Mouse (Mus musculus): ENCODE results near the gene 9130008F23Rik. TPM values are rescaled to one million over a fixed set of nuclear protein-coding genes. Genes with fewer than 3 reads are reported as not detected.

9130008F23Rik gene
- polyA plus RNA-seq, 1 experiment from 2014 or later, result 7.6 TPM

GRCm38 (mm10) chr17:40882172-40882571 lies 1.8 kb upstream of the 9130008F23Rik start:
- in situ Hi-C loops (cut with MboI; ENCODE audit: low pct_unique_long_range_greater_than_20kb), result no loop called here
- no peak for TF ChIP-seq CTCF (IDR thresholded peaks at IDR 0.05)
- POLR2A ChIA-PET, result no interaction called here
- DNase-seq (ENCODE audit: low read depth, low spot score), result no peak
- ATAC-seq, result no peak
- CTCF ChIA-PET, result interaction anchor here (1.6 kb wide), 1 partner anchor 9 kb away, joined by 5 read pairs; no protein-coding TSS in a partner anchor
- H3K27me3 ChIP-seq, result no peaks in the 10 kb centered on the region

- no peak for TF ChIP-seq CTCF (IDR thresholded peaks at IDR 0.05)
- ChIA-PET POLR2A (interaction anchor here (0.6 kb wide), 1 partner anchor 10 kb away, joined by 3 read pairs; no protein-coding TSS in a partner anchor), CTCF (interaction anchor here (1.2 to 1.4 kb wide), 2 partner anchors 40 to 41 kb away, joined by 3 to 5 read pairs; no protein-coding TSS in a partner anchor)
- no peak for ATAC-seq
- no peaks in the 10 kb centered on the region for H3K27me3 ChIP-seq
- DNase-seq (ENCODE audit: low read depth, low spot score), result no peak
- in situ Hi-C loops (cut with MboI; ENCODE audit: low pct_unique_long_range_greater_than_20kb), result no loop called here
Observed at GRCm38 (mm10) chr17:40879528-40879923, 833 bp downstream of the 9130008F23Rik start.

- no peak for TF ChIP-seq CTCF (IDR thresholded peaks at IDR 0.05)
- POLR2A ChIA-PET, result interaction anchor here (0.6 kb wide), 1 partner anchor 30 kb away, joined by 3 read pairs; no protein-coding TSS in a partner anchor
- ATAC-seq (peak; percentile 23), DNase-seq (ENCODE audit: low read depth, low spot score) (no peak)
- no peaks in the 10 kb centered on the region for H3K27me3 ChIP-seq
- CTCF ChIA-PET, result interaction anchor here (0.8 to 1.8 kb wide), 5 partner anchors 10 to 74 kb away, joined by 3 to 5 read pairs (median 4); no protein-coding TSS in a partner anchor
- in situ Hi-C loops (cut with MboI; ENCODE audit: low pct_unique_long_range_greater_than_20kb), result no loop called here
Observed at GRCm38 (mm10) chr17:40877741-40878140, 2.6 kb downstream of the 9130008F23Rik start.

GRCm38 (mm10) chr17:40875568-40875967 lies 4.8 kb downstream of the 9130008F23Rik start:
- TF ChIP-seq CTCF (IDR thresholded peaks at IDR 0.05), result no peak
- ChIA-PET CTCF (no interaction called here), POLR2A (no interaction called here)
- no peaks in the 10 kb centered on the region for H3K27me3 ChIP-seq
- ATAC-seq (no peak), DNase-seq (ENCODE audit: low read depth, low spot score) (no peak)
- in situ Hi-C loops (cut with MboI; ENCODE audit: low pct_unique_long_range_greater_than_20kb), result no loop called here

- no peak for TF ChIP-seq CTCF (IDR thresholded peaks at IDR 0.05)
- no peak for ATAC-seq
- in situ Hi-C loops (cut with MboI; ENCODE audit: low pct_unique_long_range_greater_than_20kb), result no loop called here
- ChIA-PET POLR2A (no interaction called here), CTCF (no interaction called here)
- no peak for DNase-seq (ENCODE audit: low read depth, low spot score)
- H3K27me3 ChIP-seq, result no peaks in the 10 kb centered on the region
Observed at GRCm38 (mm10) chr17:40874701-40875100, 5.7 kb downstream of the 9130008F23Rik start.

- no peak for TF ChIP-seq CTCF (IDR thresholded peaks at IDR 0.05)
- in situ Hi-C loops (cut with MboI; ENCODE audit: low pct_unique_long_range_greater_than_20kb), result no loop called here
- DNase-seq (ENCODE audit: low read depth, low spot score) (no peak), ATAC-seq (no peak)
- ChIA-PET CTCF (no interaction called here), POLR2A (no interaction called here)
- no peaks in the 10 kb centered on the region for H3K27me3 ChIP-seq
Observed at GRCm38 (mm10) chr17:40873582-40874011, 6.8 kb downstream of the 9130008F23Rik start.

- H3K27me3 ChIP-seq, result no peaks in the 10 kb centered on the region
- in situ Hi-C loops (cut with MboI; ENCODE audit: low pct_unique_long_range_greater_than_20kb), result no loop called here
- no peak for TF ChIP-seq CTCF (IDR thresholded peaks at IDR 0.05)
- ChIA-PET CTCF (interaction anchor here (1.0 kb wide), 1 partner anchor 17 kb away, joined by 3 read pairs; no protein-coding TSS in a partner anchor), POLR2A (no interaction called here)
- DNase-seq (ENCODE audit: low read depth, low spot score) (no peak), ATAC-seq (no peak)
Observed at GRCm38 (mm10) chr17:40872626-40873025, 7.7 kb downstream of the 9130008F23Rik start.

- in situ Hi-C loops (cut with MboI; ENCODE audit: low pct_unique_long_range_greater_than_20kb), result no loop called here
- no peaks in the 10 kb centered on the region for H3K27me3 ChIP-seq
- POLR2A ChIA-PET, result no interaction called here
- CTCF ChIA-PET, result interaction anchor here (1.1 to 1.4 kb wide), 2 partner anchors 9 to 45 kb away, joined by 3 read pairs; no protein-coding TSS in a partner anchor
- no peak for ATAC-seq
- no peak for TF ChIP-seq CTCF (IDR thresholded peaks at IDR 0.05)
- no peak for DNase-seq (ENCODE audit: low read depth, low spot score)
Observed at GRCm38 (mm10) chr17:40868952-40869747, 11.2 kb downstream of the 9130008F23Rik start.

- CTCF ChIA-PET, result interaction anchor here (0.8 to 1.6 kb wide), 2 partner anchors 17 kb away, joined by 3 read pairs; no protein-coding TSS in a partner anchor
- no peak for TF ChIP-seq CTCF (IDR thresholded peaks at IDR 0.05)
- in situ Hi-C loops (cut with MboI; ENCODE audit: low pct_unique_long_range_greater_than_20kb), result no loop called here
- no peak for DNase-seq (ENCODE audit: low read depth, low spot score)
- no peak for ATAC-seq
- POLR2A ChIA-PET, result no interaction called here
- H3K27me3 ChIP-seq, result no peaks in the 10 kb centered on the region
Observed at GRCm38 (mm10) chr17:40855065-40855464, 25.3 kb downstream of the 9130008F23Rik start.

- DNase-seq (ENCODE audit: low read depth, low spot score), result peak; percentile 4
- in situ Hi-C loops (cut with MboI; ENCODE audit: low pct_unique_long_range_greater_than_20kb), result no loop called here
- peak; percentile 76 for TF ChIP-seq CTCF (IDR thresholded peaks at IDR 0.05)
- ATAC-seq, result peak; percentile 84
- ChIA-PET POLR2A (no interaction called here), CTCF (interaction anchor here (0.6 to 1.5 kb wide), 7 partner anchors 13 to 63 kb away, joined by 3 to 5 read pairs (median 4); no protein-coding TSS in a partner anchor)
- H3K27me3 ChIP-seq, result no peaks in the 10 kb centered on the region
Observed at GRCm38 (mm10) chr17:40837308-40837707, 43.1 kb downstream of the 9130008F23Rik start.

- no peak for ATAC-seq
- ChIA-PET POLR2A (no interaction called here), CTCF (no interaction called here)
- H3K27me3 ChIP-seq, result no peaks in the 10 kb centered on the region
- DNase-seq (ENCODE audit: low read depth, low spot score), result no peak
- TF ChIP-seq CTCF (IDR thresholded peaks at IDR 0.05), result peak; percentile 52
- in situ Hi-C loops (cut with MboI; ENCODE audit: low pct_unique_long_range_greater_than_20kb), result loop anchor here (5.0 kb wide), 1 partner anchor 65 kb away; no protein-coding TSS in a partner anchor
Observed at GRCm38 (mm10) chr17:40831870-40832269, 48.5 kb downstream of the 9130008F23Rik start.

Other genes with a start within 250 kb of the 9130008F23Rik start
- not detected for gene Esp3, start 248.5 kb downstream of the 9130008F23Rik start, polyA plus RNA-seq (2021)
- gene Esp1, start 153.4 kb downstream of the 9130008F23Rik start, polyA plus RNA-seq (2021), result not detected
- 0.06 TPM for gene Crisp2, start 73.6 kb downstream of the 9130008F23Rik start, polyA plus RNA-seq (2021)
- not detected for gene Rhag, start 69.4 kb downstream of the 9130008F23Rik start, polyA plus RNA-seq (2021)
- gene Glyatl3, start 33.8 kb upstream of the 9130008F23Rik start, polyA plus RNA-seq (2021), result not detected
- gene Mut, start 54.1 kb upstream of the 9130008F23Rik start, polyA plus RNA-seq (2021), result 53.7 TPM
- 15.4 TPM for gene Cenpq, start 54.5 kb upstream of the 9130008F23Rik start, polyA plus RNA-seq (2021)